Mouse (Mus musculus) testis, adult 2 months (tissue): ENCODE data around the gene Chic2. TPM values are rescaled to one million over a fixed set of nuclear protein-coding genes. Genes with fewer than 3 reads are reported as not detected.
A peak's percentile ranks its signal among the peaks of the same experiment; 100 is the strongest.

Experiments
- H3K27ac ChIP-seq: fragments of 200-500 bp; 2 replicates; pipeline ENCODE4 v1.5.1; 2012; ENCODE audit warnings: low read depth, low read length; ENCODE audit not compliant: control insufficient read depth, insufficient read depth
- H3K27me3 ChIP-seq: fragments of 200-500 bp; 2 replicates; pipeline ENCODE4 v1.6.1; 2012; ENCODE audit warnings: mild to moderate bottlenecking, low read length, moderate library complexity; ENCODE audit not compliant: control insufficient read depth, insufficient read depth
- H3K36me3 ChIP-seq: fragments of 200-500 bp; 2 replicates; pipeline ENCODE4 v1.6.1; 2012; ENCODE audit warnings: mild to moderate bottlenecking, low read length; ENCODE audit not compliant: control insufficient read depth, insufficient read depth
- H3K4me1 ChIP-seq: fragments of 200-500 bp; 2 replicates; pipeline ENCODE4 v1.6.1; 2012; ENCODE audit warnings: low read length; ENCODE audit not compliant: control insufficient read depth, insufficient read depth
- H3K4me3 ChIP-seq: fragments of 200-500 bp; 2 replicates; pipeline ENCODE4 v1.5.1; 2012; ENCODE audit warnings: low read depth, mild to moderate bottlenecking, low read length, moderate library complexity, mixed read lengths; ENCODE audit not compliant: control insufficient read depth
- CTCF ChIP-seq: fragments of 200-500 bp; IDR thresholded peaks from 2 replicates; pipeline ENCODE4 v1.5.1; 2012; ENCODE audit warnings: low read depth, mild to moderate bottlenecking, inconsistent platforms, low read length, moderate library complexity; ENCODE audit not compliant: control insufficient read depth, insufficient read depth, insufficient replicate concordance
- POLR2A ChIP-seq: fragments of 200-500 bp; IDR thresholded peaks from 2 replicates; pipeline ENCODE4 v1.6.1; 2012; ENCODE audit warnings: low read depth, mild to moderate bottlenecking, inconsistent platforms, low read length, moderate library complexity; ENCODE audit not compliant: control insufficient read depth
- polyA plus RNA-seq: library from polyadenylated mRNA; depleted of rRNA; stranded (reverse); fragments of >200 nt; gene quantifications from 2 replicates; pipeline ENCODE4 v1.2.3, GENCODE M21; 2012; rRNA removed

Gene Chic2
- 31.7 and 35.5 TPM in 2 replicates for polyA plus RNA-seq

GRCm38 (mm10) chr5:75044310-75044904, at the start of gene Chic2:
Gene Chic2, minus strand, starts transcription at chr5:75044774.
- TF ChIP-seq CTCF (no peak), POLR2A (peak; percentile 66; the same call in 1 of the 2 replicates)
- H3K36me3 ChIP-seq: no peaks in the 10 kb centered on the region
- H3K4me3 ChIP-seq: peak within 1 kb of the TSS; percentile 92
- peaks cover 2% of the 10 kb centered on the region; the same call in 1 of the 2 replicates for H3K4me1 ChIP-seq
- H3K27ac ChIP-seq: peak within 1 kb of the TSS; percentile 78
- no peaks in the 10 kb centered on the region for H3K27me3 ChIP-seq

DNA sequence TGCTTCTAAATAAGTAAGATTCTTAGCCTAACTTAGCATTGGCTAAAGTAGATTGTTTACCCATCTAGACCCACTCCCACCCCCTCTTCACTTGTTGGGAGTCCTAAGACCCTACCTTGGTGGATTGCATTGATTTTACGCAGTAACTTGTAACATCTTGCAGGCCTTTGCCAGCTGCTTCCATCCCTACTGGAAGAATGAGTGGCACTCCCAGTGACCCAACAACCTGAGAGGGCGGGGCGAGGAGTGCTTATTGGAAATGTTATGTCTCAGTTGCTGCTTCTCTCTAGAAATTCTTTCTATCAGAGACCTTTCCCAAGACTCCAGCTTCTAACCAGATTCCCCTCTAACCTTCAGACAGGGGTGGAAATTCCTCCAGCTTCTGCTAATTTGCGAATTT, 41.3 kb upstream of the Chic2 start:
- H3K4me3 ChIP-seq: no peak overlapping the region

GRCm38 (mm10) chr5:75085521-75085875, 40.9 kb upstream of the Chic2 start:
- Histone ChIP-seq H3K27me3 (peaks cover 2% of the 10 kb centered on the region; the same call in 1 of the 2 replicates), H3K27ac (no peak overlapping the region), H3K4me3 (no peak overlapping the region), H3K4me1 (peaks cover 9% of the 10 kb centered on the region), H3K36me3 (no peaks in the 10 kb centered on the region)
- no peak for TF ChIP-seq CTCF
- no peak for TF ChIP-seq POLR2A

More for the DNA sequence above, 41.3 kb upstream of the Chic2 start:
- Histone ChIP-seq H3K27ac (no peak overlapping the region), H3K4me1 (peaks cover 9% of the 10 kb centered on the region), H3K36me3 (no peaks in the 10 kb centered on the region), H3K27me3 (peaks cover 2% of the 10 kb centered on the region; the same call in 1 of the 2 replicates)
- TF ChIP-seq POLR2A: no peak
- no peak for TF ChIP-seq CTCF

- no peak overlapping the region for H3K4me3 ChIP-seq
- H3K36me3 ChIP-seq: no peaks in the 10 kb centered on the region
- peaks cover 2% of the 10 kb centered on the region; the same call in 1 of the 2 replicates for H3K27me3 ChIP-seq
- H3K4me1 ChIP-seq: peaks cover 9% of the 10 kb centered on the region
- TF ChIP-seq POLR2A: no peak
- no peak for TF ChIP-seq CTCF
- H3K27ac ChIP-seq: no peak overlapping the region
Observed at GRCm38 (mm10) chr5:75084871-75085520, 40.4 kb upstream of the Chic2 start.

DNA sequence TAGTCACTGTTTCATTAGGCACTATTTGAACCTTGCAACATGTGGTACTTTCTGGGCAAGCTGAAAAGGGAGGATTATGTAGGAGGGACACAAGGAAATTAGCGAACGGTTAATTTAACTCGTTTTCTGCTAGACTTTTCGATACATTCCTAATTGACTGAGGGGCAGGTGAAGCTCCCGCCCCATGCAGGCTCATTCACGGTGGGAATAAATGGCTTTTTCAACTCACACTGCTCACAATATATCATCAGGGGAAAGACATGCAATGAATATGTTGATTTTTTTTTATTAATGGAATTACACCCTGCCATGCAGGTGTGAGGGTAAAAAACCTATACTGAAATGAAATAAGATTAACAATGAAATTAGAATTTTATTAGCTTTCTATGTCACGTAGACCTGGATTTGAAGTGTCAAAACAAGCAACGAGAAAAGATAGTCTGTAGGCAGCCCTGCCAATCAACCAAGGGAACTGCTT, 39.9 kb upstream of the Chic2 start:
- no peak for TF ChIP-seq CTCF
- no peak for TF ChIP-seq POLR2A
- Histone ChIP-seq H3K36me3 (no peaks in the 10 kb centered on the region), H3K4me3 (no peak overlapping the region), H3K27me3 (peaks cover 2% of the 10 kb centered on the region; the same call in 1 of the 2 replicates), H3K4me1 (peaks cover 9% of the 10 kb centered on the region), H3K27ac (no peak overlapping the region)

- Histone ChIP-seq H3K4me1 (peaks cover 9% of the 10 kb centered on the region), H3K27ac (no peak overlapping the region), H3K27me3 (peaks cover 2% of the 10 kb centered on the region; the same call in 1 of the 2 replicates), H3K36me3 (no peaks in the 10 kb centered on the region), H3K4me3 (no peak overlapping the region)
- no peak for TF ChIP-seq CTCF
- no peak for TF ChIP-seq POLR2A
Observed at GRCm38 (mm10) chr5:75083591-75084392, 39.2 kb upstream of the Chic2 start.

DNA sequence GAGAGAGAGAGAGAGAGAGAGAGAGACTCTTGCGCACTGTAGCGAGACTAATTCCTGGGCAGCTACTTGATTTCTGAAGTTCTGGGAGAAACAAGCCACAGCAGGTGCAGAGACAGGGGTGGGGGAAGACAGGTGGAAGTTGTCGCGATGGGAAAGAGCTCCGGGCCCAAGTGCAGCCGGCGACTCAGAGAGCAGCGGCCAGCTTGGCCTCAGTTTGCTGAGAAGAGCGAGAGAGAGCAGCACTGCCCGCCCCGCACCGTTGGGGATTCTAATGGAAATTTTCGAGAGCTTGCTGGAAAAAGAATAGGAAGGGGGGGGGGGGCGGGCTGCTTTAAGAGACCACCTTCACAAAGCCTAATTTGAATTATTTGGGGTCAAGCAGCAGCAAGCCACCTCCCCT, 38.5 kb upstream of the Chic2 start:
- Histone ChIP-seq H3K27me3 (peaks cover 2% of the 10 kb centered on the region; the same call in 1 of the 2 replicates), H3K4me1 (peaks cover 9% of the 10 kb centered on the region), H3K36me3 (no peaks in the 10 kb centered on the region), H3K27ac (no peak overlapping the region), H3K4me3 (no peak overlapping the region)
- TF ChIP-seq POLR2A (no peak), CTCF (no peak)
